Mouse (Mus musculus): ENCODE data around the gene AF067063. TPM values are rescaled to one million over a fixed set of nuclear protein-coding genes. Genes with fewer than 3 reads are reported as not detected.

AF067063 gene
- not detected in 2 replicates for polyA plus RNA-seq (2015; fragmentation: Nextera tagmentation; extraction: Ambion mirVana)

GRCm38 (mm10) chr13:119830116-119830515, at the start of gene AF067063:
Gene AF067063 (minus strand): TSS chr13:119830216.

GRCm38 (mm10) chr13:119835320-119836056, 5.5 kb upstream of the AF067063 start, which contains the start of gene D13Ertd608e:
Gene D13Ertd608e (plus strand): TSS chr13:119836006.

GRCm38 (mm10) chr13:119790761-119791579, 39.0 kb downstream of the AF067063 start, which contains the start of gene Zfp131:
Gene Zfp131 (minus strand): TSS chr13:119790889.

Other genes with a start within 250 kb of the AF067063 start
- 0.17 and 0.39 TPM in 2 replicates for gene Ccl28, start 206.4 kb downstream of the AF067063 start, polyA plus RNA-seq (2015; fragmentation: Nextera tagmentation; extraction: Ambion mirVana)
- 304 and 317 TPM in 2 replicates for gene Hmgcs1, start 139.8 kb downstream of the AF067063 start, polyA plus RNA-seq (2015; fragmentation: Nextera tagmentation; extraction: Ambion mirVana)
- gene Nim1k, start 74.3 kb downstream of the AF067063 start, polyA plus RNA-seq (2015; fragmentation: Nextera tagmentation; extraction: Ambion mirVana), result 10.9 TPM in 2 replicates
- 27.0 and 30.4 TPM in 2 replicates for gene Zfp131, start 39.3 kb downstream of the AF067063 start, polyA plus RNA-seq (2015; fragmentation: Nextera tagmentation; extraction: Ambion mirVana)
- gene D13Ertd608e, start 5.8 kb upstream of the AF067063 start, polyA plus RNA-seq (2015; fragmentation: Nextera tagmentation; extraction: Ambion mirVana), result not detected in 2 replicates
- not detected in 2 replicates for gene Tcstv1, start 64.6 kb upstream of the AF067063 start, polyA plus RNA-seq (2015; fragmentation: Nextera tagmentation; extraction: Ambion mirVana)
- not detected in 2 replicates for gene Gm21761, start 99.1 kb upstream of the AF067063 start, polyA plus RNA-seq (2015; fragmentation: Nextera tagmentation; extraction: Ambion mirVana)
- gene B020031M17Rik, start 120.6 kb upstream of the AF067063 start, polyA plus RNA-seq (2015; fragmentation: Nextera tagmentation; extraction: Ambion mirVana), result not detected in 2 replicates
- gene Gm36079, start 196.8 kb upstream of the AF067063 start, polyA plus RNA-seq (2015; fragmentation: Nextera tagmentation; extraction: Ambion mirVana), result not detected in 2 replicates
- gene Gm21188, start 222.0 kb upstream of the AF067063 start, polyA plus RNA-seq (2015; fragmentation: Nextera tagmentation; extraction: Ambion mirVana), result not detected in 2 replicates